Mouse (Mus musculus): ENCODE measurements around the gene Fbl. TPM values are rescaled to one million over a fixed set of nuclear protein-coding genes. Genes with fewer than 3 reads are reported as not detected.
A peak's percentile ranks its signal among the peaks of the same experiment; 100 is the strongest.

Fbl gene
- polyA plus RNA-seq, 1 experiment from 2014 or later, result 25.3 TPM

GRCm38 (mm10) chr7:28182320-28182719 lies 12.8 kb downstream of the Fbl start:
- Histone ChIP-seq H3K9ac (replicated peaks; ENCODE audit: low read depth, low read length) (no peak overlapping the region), H3K27ac (ENCODE audit: low read depth, low read length) (no peak overlapping the region)

GRCm38 (mm10) chr7:28185884-28186283 lies 16.4 kb downstream of the Fbl start:
- Histone ChIP-seq H3K9ac (replicated peaks; ENCODE audit: low read depth, low read length) (no peak overlapping the region), H3K4me1 (ENCODE audit: control insufficient read depth, insufficient read depth, low read length) (peaks cover 5% of the 10 kb centered on the region), H3K4me3 (ENCODE audit: low read depth, low read length) (no peak overlapping the region), H3K9me3 (ENCODE audit: control insufficient read depth, low read length) (no peaks in the 10 kb centered on the region), H3K36me3 (ENCODE audit: control insufficient read depth, insufficient read depth, low read length) (peaks cover 78% of the 10 kb centered on the region), H3K27ac (ENCODE audit: low read depth, low read length) (no peak overlapping the region), H3K27me3 (ENCODE audit: control insufficient read depth, insufficient read depth, low read length) (no peaks in the 10 kb centered on the region), H3K4me2 (ENCODE audit: low read depth, low read length) (no peak overlapping the region)
- 94% methylated on average over 14 of the region's 14 CpGs for WGBS
- ATAC-seq (ENCODE audit: low read depth), result 0 out of 2 replicates have a peak, but pooled peaks have one; percentile 16

More at GRCm38 (mm10) chr7:28182320-28182719, 12.8 kb downstream of the Fbl start:
- peaks cover 10% of the 10 kb centered on the region for H3K4me1 ChIP-seq (ENCODE audit: control insufficient read depth, insufficient read depth, low read length)
- H3K4me3 ChIP-seq (ENCODE audit: low read depth, low read length), result no peak overlapping the region
- no peak overlapping the region for H3K4me2 ChIP-seq (ENCODE audit: low read depth, low read length)
- H3K36me3 ChIP-seq (ENCODE audit: control insufficient read depth, insufficient read depth, low read length), result peaks cover 62% of the 10 kb centered on the region
- no peaks in the 10 kb centered on the region for H3K27me3 ChIP-seq (ENCODE audit: control insufficient read depth, insufficient read depth, low read length)
- WGBS, result 97% methylated on average over 21 of the region's 22 CpGs
- H3K9me3 ChIP-seq (ENCODE audit: control insufficient read depth, low read length), result no peaks in the 10 kb centered on the region
- no peak for ATAC-seq (ENCODE audit: low read depth)

GRCm38 (mm10) chr7:28186631-28187030 lies 17.1 kb downstream of the Fbl start:
- H3K9me3 ChIP-seq (ENCODE audit: control insufficient read depth, low read length), result no peaks in the 10 kb centered on the region
- H3K27me3 ChIP-seq (ENCODE audit: control insufficient read depth, insufficient read depth, low read length), result no peaks in the 10 kb centered on the region
- no peak overlapping the region for H3K9ac ChIP-seq (replicated peaks; ENCODE audit: low read depth, low read length)
- no peak overlapping the region for H3K27ac ChIP-seq (ENCODE audit: low read depth, low read length)
- no peak overlapping the region for H3K4me3 ChIP-seq (ENCODE audit: low read depth, low read length)
- 95% methylated on average over 8 of the region's 8 CpGs for WGBS
- H3K36me3 ChIP-seq (ENCODE audit: control insufficient read depth, insufficient read depth, low read length), result peaks cover 84% of the 10 kb centered on the region
- H3K4me1 ChIP-seq (ENCODE audit: control insufficient read depth, insufficient read depth, low read length), result no peaks in the 10 kb centered on the region
- ATAC-seq (ENCODE audit: low read depth), result no peak
- H3K4me2 ChIP-seq (ENCODE audit: low read depth, low read length), result no peak overlapping the region

GRCm38 (mm10) chr7:28191489-28191888 lies 22.0 kb downstream of the Fbl start:
- no peak for ATAC-seq (ENCODE audit: low read depth)
- WGBS, result 100% methylated on average over 3 of the region's 3 CpGs

GRCm38 (mm10) chr7:28191903-28192302 lies 22.4 kb downstream of the Fbl start:
- no peak for ATAC-seq (ENCODE audit: low read depth)
- Histone ChIP-seq H3K9ac (replicated peaks; ENCODE audit: low read depth, low read length) (no peak overlapping the region), H3K9me3 (ENCODE audit: control insufficient read depth, low read length) (no peaks in the 10 kb centered on the region), H3K4me2 (ENCODE audit: low read depth, low read length) (no peak overlapping the region), H3K4me1 (ENCODE audit: control insufficient read depth, insufficient read depth, low read length) (no peaks in the 10 kb centered on the region), H3K4me3 (ENCODE audit: low read depth, low read length) (no peak overlapping the region), H3K27ac (ENCODE audit: low read depth, low read length) (no peak overlapping the region), H3K27me3 (ENCODE audit: control insufficient read depth, insufficient read depth, low read length) (no peaks in the 10 kb centered on the region), H3K36me3 (ENCODE audit: control insufficient read depth, insufficient read depth, low read length) (peaks cover 57% of the 10 kb centered on the region)
- 100% methylated on average over 1 of the region's 1 CpGs for WGBS

More at GRCm38 (mm10) chr7:28191489-28191888, 22.0 kb downstream of the Fbl start:
- Histone ChIP-seq H3K27me3 (ENCODE audit: control insufficient read depth, insufficient read depth, low read length) (no peaks in the 10 kb centered on the region), H3K9me3 (ENCODE audit: control insufficient read depth, low read length) (no peaks in the 10 kb centered on the region), H3K27ac (ENCODE audit: low read depth, low read length) (no peak overlapping the region), H3K4me1 (ENCODE audit: control insufficient read depth, insufficient read depth, low read length) (no peaks in the 10 kb centered on the region), H3K4me2 (ENCODE audit: low read depth, low read length) (no peak overlapping the region), H3K9ac (replicated peaks; ENCODE audit: low read depth, low read length) (no peak overlapping the region), H3K36me3 (ENCODE audit: control insufficient read depth, insufficient read depth, low read length) (peaks cover 61% of the 10 kb centered on the region), H3K4me3 (ENCODE audit: low read depth, low read length) (no peak overlapping the region)

- Histone ChIP-seq H3K4me1 (ENCODE audit: control insufficient read depth, insufficient read depth, low read length) (no peaks in the 10 kb centered on the region), H3K27me3 (ENCODE audit: control insufficient read depth, insufficient read depth, low read length) (no peaks in the 10 kb centered on the region), H3K9ac (replicated peaks; ENCODE audit: low read depth, low read length) (no peak overlapping the region), H3K27ac (ENCODE audit: low read depth, low read length) (no peak overlapping the region), H3K36me3 (ENCODE audit: control insufficient read depth, insufficient read depth, low read length) (peaks cover 38% of the 10 kb centered on the region), H3K4me2 (ENCODE audit: low read depth, low read length) (no peak overlapping the region), H3K9me3 (ENCODE audit: control insufficient read depth, low read length) (no peaks in the 10 kb centered on the region), H3K4me3 (ENCODE audit: low read depth, low read length) (no peak overlapping the region)
- ATAC-seq (ENCODE audit: low read depth), result no peak
- 92% methylated on average over 5 of the region's 5 CpGs for WGBS
These were observed 26.0 kb downstream of the Fbl start for GRCm38 (mm10) chr7:28195414-28196098.

- Histone ChIP-seq H3K4me2 (ENCODE audit: low read depth, low read length) (no peak overlapping the region), H3K9me3 (ENCODE audit: control insufficient read depth, low read length) (no peaks in the 10 kb centered on the region), H3K27me3 (ENCODE audit: control insufficient read depth, insufficient read depth, low read length) (no peaks in the 10 kb centered on the region), H3K4me3 (ENCODE audit: low read depth, low read length) (no peak overlapping the region), H3K27ac (ENCODE audit: low read depth, low read length) (no peak overlapping the region), H3K36me3 (ENCODE audit: control insufficient read depth, insufficient read depth, low read length) (peaks cover 29% of the 10 kb centered on the region), H3K4me1 (ENCODE audit: control insufficient read depth, insufficient read depth, low read length) (no peaks in the 10 kb centered on the region), H3K9ac (replicated peaks; ENCODE audit: low read depth, low read length) (no peak overlapping the region)
- WGBS, result 69% methylated on average over 14 of the region's 14 CpGs
- no peak for ATAC-seq (ENCODE audit: low read depth)
These were observed 27.0 kb downstream of the Fbl start for GRCm38 (mm10) chr7:28196528-28196927.

GRCm38 (mm10) chr7:28199054-28199453 lies 29.5 kb downstream of the Fbl start:
- Histone ChIP-seq H3K36me3 (ENCODE audit: control insufficient read depth, insufficient read depth, low read length) (peaks cover 15% of the 10 kb centered on the region), H3K4me3 (ENCODE audit: low read depth, low read length) (no peak overlapping the region), H3K4me2 (ENCODE audit: low read depth, low read length) (no peak overlapping the region), H3K27ac (ENCODE audit: low read depth, low read length) (no peak overlapping the region), H3K9me3 (ENCODE audit: control insufficient read depth, low read length) (no peaks in the 10 kb centered on the region), H3K9ac (replicated peaks; ENCODE audit: low read depth, low read length) (no peak overlapping the region), H3K4me1 (ENCODE audit: control insufficient read depth, insufficient read depth, low read length) (no peaks in the 10 kb centered on the region), H3K27me3 (ENCODE audit: control insufficient read depth, insufficient read depth, low read length) (no peaks in the 10 kb centered on the region)
- ATAC-seq (ENCODE audit: low read depth), result no peak
- WGBS, result 72% methylated on average over 4 of the region's 4 CpGs

- Histone ChIP-seq H3K27ac (ENCODE audit: low read depth, low read length) (no peak overlapping the region), H3K4me2 (ENCODE audit: low read depth, low read length) (no peak overlapping the region), H3K9me3 (ENCODE audit: control insufficient read depth, low read length) (no peaks in the 10 kb centered on the region), H3K36me3 (ENCODE audit: control insufficient read depth, insufficient read depth, low read length) (no peaks in the 10 kb centered on the region), H3K4me1 (ENCODE audit: control insufficient read depth, insufficient read depth, low read length) (no peaks in the 10 kb centered on the region), H3K4me3 (ENCODE audit: low read depth, low read length) (no peak overlapping the region), H3K9ac (replicated peaks; ENCODE audit: low read depth, low read length) (no peak overlapping the region), H3K27me3 (ENCODE audit: control insufficient read depth, insufficient read depth, low read length) (no peaks in the 10 kb centered on the region)
- WGBS, result 68% methylated on average over 19 of the region's 19 CpGs
- no peak for ATAC-seq (ENCODE audit: low read depth)
These were observed 33.9 kb downstream of the Fbl start for GRCm38 (mm10) chr7:28203207-28204108.
